Mouse (Mus musculus) myocyte (in vitro differentiated cells): Measurements from ENCODE around the gene Bmpr1b. TPM values are rescaled to one million over a fixed set of nuclear protein-coding genes. Genes with fewer than 3 reads are reported as not detected.

Experiments used
- H3K27me3 ChIP-seq: one replicate; pipeline ENCODE4 v1.6.1; 2011; ENCODE audit not compliant: control insufficient read depth, insufficient read depth, insufficient read length
- H3K36me3 ChIP-seq: one replicate; pipeline ENCODE4 v1.6.1; 2011; ENCODE audit not compliant: control insufficient read depth, insufficient read depth
- H3K4me2 ChIP-seq: one replicate; pipeline ENCODE4 v1.6.1; 2011; ENCODE audit warnings: low read depth, control low read depth
- H3K4me3 ChIP-seq: one replicate; pipeline ENCODE4 v1.5.1; 2011; ENCODE audit warnings: mild to moderate bottlenecking, control low read depth, moderate library complexity
- H3K79me2 ChIP-seq: one replicate; pipeline ENCODE4 v1.6.1; 2011; ENCODE audit not compliant: control insufficient read depth, insufficient read depth
- H3ac ChIP-seq: one replicate; pipeline ENCODE4 v1.6.1; 2011; ENCODE audit not compliant: control insufficient read depth, insufficient read length
- CEBPB ChIP-seq: IDR thresholded peaks from 2 replicates; pipeline ENCODE4 v1.6.1; 2011; ENCODE audit warnings: mild to moderate bottlenecking, moderate library complexity; ENCODE audit not compliant: poor library complexity, insufficient read depth, severe bottlenecking
- E2F4 ChIP-seq: IDR thresholded peaks from one replicate; pipeline ENCODE4 v1.6.1; 2011; ENCODE audit warnings: mild to moderate bottlenecking, control low read depth, moderate library complexity; ENCODE audit not compliant: insufficient read depth
- MAX ChIP-seq: IDR thresholded peaks from one replicate; pipeline ENCODE4 v1.6.1; 2011; ENCODE audit warnings: low read depth, mild to moderate bottlenecking, control low read depth
- MYOD1 ChIP-seq, 3 experiments: IDR thresholded peaks; one replicate each; pipeline ENCODE4 v1.6.1; 2011; ENCODE audit warnings: control low read depth in 2 of 3, low read depth in 2 of 3, mild to moderate bottlenecking in 2 of 3, moderate library complexity in 1 of 3; ENCODE audit not compliant: insufficient read length in 2 of 3, control insufficient read depth in 1 of 3
- MYOG ChIP-seq, 3 experiments: IDR thresholded peaks; one replicate each; pipeline ENCODE4 v1.6.1; 2011; ENCODE audit warnings: control low read depth in 2 of 3, low read depth in 2 of 3, mild to moderate bottlenecking in 2 of 3; ENCODE audit not compliant: insufficient read length in 2 of 3, control insufficient read depth in 1 of 3, insufficient read depth in 1 of 3
- POLR2A ChIP-seq: IDR thresholded peaks from one replicate; pipeline ENCODE4 v1.6.1; 2011; ENCODE audit warnings: low read depth, mild to moderate bottlenecking, control low read depth, moderate library complexity; ENCODE audit not compliant: insufficient read length
- POLR2AphosphoS2 ChIP-seq: IDR thresholded peaks from one replicate; pipeline ENCODE4 v1.6.1; 2011; ENCODE audit warnings: low read depth, control low read depth; ENCODE audit not compliant: insufficient read length
- REST ChIP-seq: IDR thresholded peaks from one replicate; pipeline ENCODE4 v1.6.1; 2011; ENCODE audit warnings: mild to moderate bottlenecking, control low read depth, moderate library complexity; ENCODE audit not compliant: insufficient read depth, insufficient read length
- SRF ChIP-seq: IDR thresholded peaks from one replicate; pipeline ENCODE4 v1.6.1; 2011; ENCODE audit warnings: low read depth; ENCODE audit not compliant: control insufficient read depth, insufficient read length
- TCF12 ChIP-seq: IDR thresholded peaks from one replicate; pipeline ENCODE4 v1.6.1; 2011; ENCODE audit warnings: mild to moderate bottlenecking, control low read depth; ENCODE audit not compliant: poor library complexity, insufficient read depth, severe bottlenecking
- TCF3 ChIP-seq: IDR thresholded peaks from one replicate; pipeline ENCODE4 v1.6.1; 2011; ENCODE audit warnings: low read depth, control low read depth; ENCODE audit not compliant: insufficient read length
- USF1 ChIP-seq: IDR thresholded peaks from one replicate; pipeline ENCODE4 v1.6.1; 2011; ENCODE audit warnings: low read depth, mild to moderate bottlenecking, control low read depth, moderate library complexity
- polyA plus RNA-seq: library from polyadenylated mRNA; unstranded; fragments of >200 nt; fragmentation: generic; extraction: Trizol; gene quantifications from one replicate; pipeline ENCODE4 v1.2.1, GENCODE M21; 2012; ENCODE audit warnings: missing spikeins

Bmpr1b gene
- 0.34 TPM for polyA plus RNA-seq

DNA sequence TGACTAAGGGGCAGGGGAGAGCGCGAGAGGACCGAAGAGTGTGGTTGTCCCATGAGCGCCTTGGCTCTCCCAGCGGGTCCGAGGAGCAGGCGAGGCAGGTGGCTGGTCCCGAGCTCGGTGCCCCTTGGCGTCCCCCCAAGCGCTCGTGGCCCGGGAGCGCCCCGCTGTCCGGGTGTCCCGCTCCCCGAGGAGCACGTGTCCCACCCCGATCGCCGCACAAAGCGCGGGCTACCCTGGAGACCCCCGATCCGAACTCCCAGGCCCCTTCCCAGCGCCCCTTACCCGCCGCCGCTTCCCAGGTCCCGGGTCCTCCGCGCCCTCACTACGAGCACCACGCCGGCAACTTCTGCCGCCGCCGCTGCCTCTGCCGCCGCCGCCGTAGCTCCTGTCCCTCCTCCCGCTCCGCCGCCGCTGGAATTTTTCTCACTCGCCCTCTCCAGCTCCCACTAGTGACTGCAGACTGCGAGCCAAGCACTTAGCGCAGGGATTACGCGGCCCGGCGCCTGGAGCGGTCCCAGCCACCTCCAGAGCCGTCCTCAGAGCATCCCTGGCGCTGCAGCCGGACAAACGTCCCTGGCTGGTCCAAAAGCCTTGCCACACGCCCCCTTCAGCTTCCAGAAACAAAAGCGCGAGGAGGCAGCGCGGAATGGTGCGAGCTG lies at the start of gene Bmpr1b:
TSS of gene Bmpr1b (minus strand) at position 563 of the 659 bp plus-strand sequence.
- Histone ChIP-seq H3K4me2 (peak within 1 kb of the TSS; percentile 59), H3K79me2 (no peaks in the 10 kb centered on the region), H3K4me3 (peak within 1 kb of the TSS; percentile 18), H3ac (peak within 1 kb of the TSS; percentile 42), H3K27me3 (no peaks in the 10 kb centered on the region), H3K36me3 (no peaks in the 10 kb centered on the region)
- TF ChIP-seq MYOG (IDR thresholded peaks at IDR 0.05; ENCODE audit: control insufficient read depth in 1 of 3, insufficient read depth in 1 of 3, insufficient read length in 2 of 3, low read depth in 2 of 3), result no peak
- no peak for TF ChIP-seq E2F4
- no peak for TF ChIP-seq MYOD1 (IDR thresholded peaks at IDR 0.05; ENCODE audit: control insufficient read depth in 1 of 3, insufficient read length in 2 of 3, low read depth in 2 of 3)
- TF ChIP-seq POLR2AphosphoS2, result no peak
- TF ChIP-seq SRF, result no peak
- TF ChIP-seq USF1, result no peak
- no peak for TF ChIP-seq TCF12
- no peak for TF ChIP-seq REST
- no peak for TF ChIP-seq POLR2A
- TF ChIP-seq TCF3, result no peak
- TF ChIP-seq CEBPB, result no peak
- TF ChIP-seq MAX, result no peak

DNA sequence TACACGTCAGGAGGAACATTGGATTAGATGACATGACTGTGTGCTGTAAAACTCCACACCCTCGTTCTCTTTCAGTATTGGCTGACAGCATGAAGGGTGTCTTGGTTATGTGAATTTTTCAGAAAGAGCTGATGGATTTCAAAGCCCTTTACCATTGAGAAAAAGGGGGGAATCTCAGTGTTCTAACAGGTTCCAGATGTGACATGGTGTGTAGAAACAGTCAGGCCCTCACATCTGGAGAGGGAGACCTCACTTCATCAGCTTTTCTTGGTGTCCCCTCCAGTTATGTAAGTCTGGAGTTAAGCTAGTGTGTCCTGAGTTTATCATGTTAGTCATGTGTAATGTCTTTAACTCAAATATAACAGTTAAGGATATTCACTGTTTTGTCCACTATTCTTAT lies 43.6 kb upstream of the Bmpr1b start:
- TF ChIP-seq E2F4, result no peak
- no peak for TF ChIP-seq REST
- TF ChIP-seq USF1, result no peak
- TF ChIP-seq CEBPB, result no peak
- TF ChIP-seq TCF12, result no peak
- TF ChIP-seq TCF3, result no peak
- no peak for TF ChIP-seq MAX
- TF ChIP-seq MYOD1 (IDR thresholded peaks at IDR 0.05; ENCODE audit: control insufficient read depth in 1 of 3, insufficient read length in 2 of 3, low read depth in 2 of 3), result no peak
- TF ChIP-seq POLR2AphosphoS2, result no peak
- TF ChIP-seq POLR2A, result no peak
- no peak for TF ChIP-seq MYOG (IDR thresholded peaks at IDR 0.05; ENCODE audit: control insufficient read depth in 1 of 3, insufficient read depth in 1 of 3, insufficient read length in 2 of 3, low read depth in 2 of 3)
- no peak for TF ChIP-seq SRF
- no peak overlapping the region for H3K4me3 ChIP-seq
- no peaks in the 10 kb centered on the region for H3K27me3 ChIP-seq
- H3K4me2 ChIP-seq, result no peak overlapping the region
- no peaks in the 10 kb centered on the region for H3K36me3 ChIP-seq
- H3K79me2 ChIP-seq, result no peaks in the 10 kb centered on the region
- no peak overlapping the region for H3ac ChIP-seq

GRCm38 (mm10) chr3:142212186-142212585 lies 43.0 kb upstream of the Bmpr1b start:
- Histone ChIP-seq H3K27me3 (no peaks in the 10 kb centered on the region), H3K79me2 (no peaks in the 10 kb centered on the region), H3ac (no peak overlapping the region), H3K36me3 (no peaks in the 10 kb centered on the region), H3K4me2 (no peak overlapping the region), H3K4me3 (no peak overlapping the region)
- TF ChIP-seq USF1 (no peak), TCF3 (no peak), REST (no peak), CEBPB (no peak), POLR2A (no peak), MYOD1 (IDR thresholded peaks at IDR 0.05; ENCODE audit: control insufficient read depth in 1 of 3, insufficient read length in 2 of 3, low read depth in 2 of 3) (no peak), MYOG (IDR thresholded peaks at IDR 0.05; ENCODE audit: control insufficient read depth in 1 of 3, insufficient read depth in 1 of 3, insufficient read length in 2 of 3, low read depth in 2 of 3) (no peak), TCF12 (no peak), E2F4 (no peak), POLR2AphosphoS2 (no peak), MAX (no peak), SRF (no peak)

DNA sequence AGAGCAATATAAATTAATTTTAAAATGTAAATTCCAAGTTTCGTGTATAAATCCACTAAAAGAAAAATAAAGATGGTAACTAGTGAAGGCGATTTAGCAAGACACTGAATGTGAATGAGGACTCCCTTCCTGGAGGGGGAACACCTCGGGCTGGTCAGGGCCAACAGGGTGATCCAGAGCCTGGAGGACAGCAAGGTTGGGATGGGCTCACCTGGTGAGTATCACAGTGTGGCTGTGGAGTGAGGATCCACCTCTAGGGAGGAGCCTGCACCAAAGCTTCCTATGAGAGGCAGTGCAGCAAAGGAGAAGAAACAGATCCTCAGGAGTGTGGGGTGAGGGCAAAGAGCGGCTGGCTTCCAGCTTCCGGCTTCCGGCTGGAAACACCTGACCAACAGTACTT lies 40.8 kb upstream of the Bmpr1b start:
- Histone ChIP-seq H3K36me3 (no peaks in the 10 kb centered on the region), H3K79me2 (no peaks in the 10 kb centered on the region), H3ac (no peak overlapping the region), H3K4me3 (no peak overlapping the region), H3K4me2 (no peak overlapping the region), H3K27me3 (no peaks in the 10 kb centered on the region)
- no peak for TF ChIP-seq E2F4
- no peak for TF ChIP-seq POLR2A
- TF ChIP-seq CEBPB, result no peak
- no peak for TF ChIP-seq MAX
- no peak for TF ChIP-seq MYOD1 (IDR thresholded peaks at IDR 0.05; ENCODE audit: control insufficient read depth in 1 of 3, insufficient read length in 2 of 3, low read depth in 2 of 3)
- no peak for TF ChIP-seq TCF3
- TF ChIP-seq REST, result no peak
- no peak for TF ChIP-seq SRF
- no peak for TF ChIP-seq TCF12
- TF ChIP-seq POLR2AphosphoS2, result no peak
- no peak for TF ChIP-seq USF1
- no peak for TF ChIP-seq MYOG (IDR thresholded peaks at IDR 0.05; ENCODE audit: control insufficient read depth in 1 of 3, insufficient read depth in 1 of 3, insufficient read length in 2 of 3, low read depth in 2 of 3)
